Mouse (Mus musculus): ENCODE data around the gene Gm10642.

DNA sequence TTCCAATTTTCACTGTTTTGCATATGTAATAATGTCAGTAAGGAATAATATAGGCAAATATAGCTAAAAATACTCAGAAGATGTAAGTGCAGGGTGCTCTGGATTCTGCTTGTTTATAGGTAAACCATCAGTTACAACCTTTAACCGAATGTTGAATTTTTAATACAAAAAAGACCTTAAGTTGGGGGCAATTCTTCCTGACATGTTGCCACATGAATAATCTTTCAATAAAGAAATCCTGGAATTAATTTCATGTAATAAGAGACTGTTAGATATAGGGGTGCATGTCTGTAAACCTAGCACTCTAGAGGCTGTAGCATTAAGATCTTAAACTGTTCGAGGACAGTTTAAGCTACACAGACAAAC lies 304 bp upstream of the Gm10642 start:
- no peak for TF ChIP-seq MAFK (IDR thresholded peaks at IDR 0.05; ENCODE audit: insufficient read depth, low read depth, low read length)
- no peak for TF ChIP-seq CHD2 (IDR thresholded peaks at IDR 0.05; ENCODE audit: low read depth, low read length)
- TF ChIP-seq HCFC1 (IDR thresholded peaks at IDR 0.05; ENCODE audit: borderline replicate concordance, insufficient read depth, low read length): no peak
- no peak for TF ChIP-seq ZNF384 (IDR thresholded peaks at IDR 0.05; ENCODE audit: low read depth, low read length)
- no peak for TF ChIP-seq ZC3H11A (IDR thresholded peaks at IDR 0.05; ENCODE audit: borderline replicate concordance, low read depth, low read length)
